Mouse (Mus musculus) kidney, embryonic 14.5 days (tissue): ENCODE measurements around the gene Arel1. TPM values are rescaled to one million over a fixed set of nuclear protein-coding genes. Genes with fewer than 3 reads are reported as not detected.
A peak's percentile ranks its signal among the peaks of the same experiment; 100 is the strongest.

Source experiments
- ATAC-seq: fragments of 200-750 bp; cut with Nextera tagmentation; 2 replicates; pipeline ENCODE4 v1.8.0; 2017; ENCODE audit warnings: moderate number of reproducible peaks, mild to moderate bottlenecking, moderate TSS enrichment, moderate library complexity; ENCODE audit not compliant: low FRiP score, low TSS enrichment
- H3K27ac ChIP-seq: fragments of 300-500 bp; sonication (generic); 2 replicates; pipeline ENCODE4 v1.5.1; 2014; ENCODE audit warnings: low read depth, mild to moderate bottlenecking, low read length, moderate library complexity, mixed read lengths
- H3K27me3 ChIP-seq: fragments of 300-500 bp; sonication (generic); 2 replicates; pipeline ENCODE4 v1.6.1; 2014; ENCODE audit warnings: mild to moderate bottlenecking, low read length; ENCODE audit not compliant: control insufficient read depth, insufficient read depth
- H3K36me3 ChIP-seq: fragments of 300-500 bp; sonication (generic); 2 replicates; pipeline ENCODE4 v1.6.1; 2014; ENCODE audit warnings: low read length, mixed read lengths; ENCODE audit not compliant: control insufficient read depth, insufficient read depth
- H3K4me1 ChIP-seq: fragments of 300-500 bp; sonication (generic); 2 replicates; pipeline ENCODE4 v1.6.1; 2014; ENCODE audit warnings: low read length, mixed read lengths; ENCODE audit not compliant: control insufficient read depth, insufficient read depth
- H3K4me2 ChIP-seq: fragments of 300-500 bp; sonication (generic); replicated peaks from 2 replicates; pipeline ENCODE4 v1.6.1; 2014; ENCODE audit warnings: low read depth, mild to moderate bottlenecking, low read length
- H3K4me3 ChIP-seq: fragments of 300-500 bp; sonication (generic); 2 replicates; pipeline ENCODE4 v1.5.1; 2014; ENCODE audit warnings: mild to moderate bottlenecking, low read length
- H3K9ac ChIP-seq: fragments of 300-500 bp; sonication (generic); 2 replicates; pipeline ENCODE4 v1.6.1; 2014; ENCODE audit warnings: low read depth, mild to moderate bottlenecking, low read length, moderate library complexity
- H3K9me3 ChIP-seq: fragments of 300-500 bp; sonication (generic); 2 replicates; pipeline ENCODE4 v1.6.1; 2016; ENCODE audit warnings: low read length; ENCODE audit not compliant: control insufficient read depth
- WGBS: fragments of 180-500 bp; shearing (Covaris S2); extraction: QIAGEN DNeasy Blood & Tissue Kit; methylation state at CpG from one replicate; pipeline ENCODE4 v1.1.7; 2014; 5-methylcytosine and 5-hydroxymethylcytosine counted together
- polyA plus RNA-seq: library from polyadenylated mRNA; unstranded; fragments of >200 nt; fragmentation: Nextera tagmentation; extraction: Ambion mirVana; gene quantifications from 2 replicates; pipeline ENCODE4 v1.2.1, GENCODE M21; 2014

Arel1 gene
- polyA plus RNA-seq, 1 experiment from 2014 or later: 15.7 TPM

DNA sequence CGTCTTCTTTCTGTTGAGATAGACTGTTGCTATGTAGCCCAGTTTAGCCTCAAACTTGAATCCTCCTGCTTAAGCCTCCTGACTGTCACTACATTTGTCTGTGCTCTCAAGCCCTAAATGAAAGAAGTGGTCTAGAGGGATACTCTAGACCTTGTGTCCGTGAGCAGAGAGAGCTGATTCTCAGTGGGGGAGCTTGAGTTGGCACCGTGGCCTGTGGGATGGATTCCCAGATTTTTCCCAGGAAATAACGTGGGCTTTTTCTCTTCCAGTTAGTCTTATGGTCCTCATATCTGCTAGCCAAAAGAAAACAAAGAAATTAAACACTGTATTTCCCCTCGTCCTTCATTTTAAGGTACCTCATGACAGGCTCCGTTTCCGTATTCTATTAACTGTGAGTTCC lies 70.4 kb downstream of the Arel1 start:
- no peak overlapping the region for H3K9ac ChIP-seq
- H3K27me3 ChIP-seq: no peaks in the 10 kb centered on the region
- H3K4me2 ChIP-seq: no peak overlapping the region
- H3K36me3 ChIP-seq: no peaks in the 10 kb centered on the region
- WGBS: 84% methylated on average over 7 of the region's 7 CpGs
- no peaks in the 10 kb centered on the region for H3K9me3 ChIP-seq
- H3K4me3 ChIP-seq: no peak overlapping the region
- ATAC-seq: no peak
- no peaks in the 10 kb centered on the region for H3K4me1 ChIP-seq
- H3K27ac ChIP-seq: no peak overlapping the region

DNA sequence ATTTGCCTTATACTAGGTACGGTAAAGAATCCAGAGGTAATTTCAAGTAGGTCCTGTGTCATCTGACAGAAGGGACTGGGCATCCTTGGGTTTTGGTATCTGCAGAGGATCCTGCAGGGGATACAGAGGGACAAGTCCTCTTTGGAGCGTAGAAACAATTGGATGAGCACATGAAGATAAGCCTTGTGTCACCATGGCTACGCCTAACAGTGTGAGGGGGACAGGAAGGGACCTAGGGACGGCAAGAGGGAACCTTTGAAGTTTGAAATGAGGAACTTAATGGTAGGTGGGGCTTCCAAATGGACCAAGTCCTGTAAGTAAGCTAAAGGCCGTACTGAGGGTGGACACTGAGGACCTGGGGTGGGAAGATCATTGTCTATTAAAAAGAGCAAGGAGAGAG lies 73.4 kb downstream of the Arel1 start:
- WGBS: 61% methylated on average over 5 of the region's 5 CpGs
- Histone ChIP-seq H3K9ac (no peak overlapping the region), H3K4me1 (no peaks in the 10 kb centered on the region), H3K4me3 (no peak overlapping the region), H3K4me2 (no peak overlapping the region), H3K27me3 (no peaks in the 10 kb centered on the region), H3K36me3 (no peaks in the 10 kb centered on the region), H3K27ac (no peak overlapping the region), H3K9me3 (no peaks in the 10 kb centered on the region)
- ATAC-seq: no peak

DNA sequence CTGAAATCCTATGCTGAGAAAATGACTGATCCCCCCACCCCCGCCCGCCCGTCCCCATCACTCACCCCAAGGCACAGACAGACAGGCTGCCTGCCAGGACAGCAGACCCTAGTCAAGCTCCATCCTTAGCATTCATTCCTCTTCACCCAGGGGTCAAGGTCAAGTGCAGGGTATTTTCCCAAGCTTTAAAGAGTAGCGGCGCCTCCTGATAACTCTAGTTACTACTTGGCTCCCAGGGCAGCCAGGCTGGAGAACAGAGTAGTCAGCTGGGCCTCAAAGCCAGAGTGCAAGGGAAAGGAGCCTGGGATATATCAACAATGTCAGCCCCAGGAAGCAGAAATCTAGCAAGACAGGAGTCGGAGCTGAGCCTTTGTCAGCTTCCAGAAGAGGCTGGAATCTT lies 74.5 kb downstream of the Arel1 start:
- no peaks in the 10 kb centered on the region for H3K9me3 ChIP-seq
- H3K36me3 ChIP-seq: no peaks in the 10 kb centered on the region
- H3K9ac ChIP-seq: no peak overlapping the region
- no peak overlapping the region for H3K27ac ChIP-seq
- no peak for ATAC-seq
- no peak overlapping the region for H3K4me3 ChIP-seq
- no peaks in the 10 kb centered on the region for H3K4me1 ChIP-seq
- no peaks in the 10 kb centered on the region for H3K27me3 ChIP-seq
- WGBS: 76% methylated on average over 6 of the region's 6 CpGs
- H3K4me2 ChIP-seq: no peak overlapping the region

DNA sequence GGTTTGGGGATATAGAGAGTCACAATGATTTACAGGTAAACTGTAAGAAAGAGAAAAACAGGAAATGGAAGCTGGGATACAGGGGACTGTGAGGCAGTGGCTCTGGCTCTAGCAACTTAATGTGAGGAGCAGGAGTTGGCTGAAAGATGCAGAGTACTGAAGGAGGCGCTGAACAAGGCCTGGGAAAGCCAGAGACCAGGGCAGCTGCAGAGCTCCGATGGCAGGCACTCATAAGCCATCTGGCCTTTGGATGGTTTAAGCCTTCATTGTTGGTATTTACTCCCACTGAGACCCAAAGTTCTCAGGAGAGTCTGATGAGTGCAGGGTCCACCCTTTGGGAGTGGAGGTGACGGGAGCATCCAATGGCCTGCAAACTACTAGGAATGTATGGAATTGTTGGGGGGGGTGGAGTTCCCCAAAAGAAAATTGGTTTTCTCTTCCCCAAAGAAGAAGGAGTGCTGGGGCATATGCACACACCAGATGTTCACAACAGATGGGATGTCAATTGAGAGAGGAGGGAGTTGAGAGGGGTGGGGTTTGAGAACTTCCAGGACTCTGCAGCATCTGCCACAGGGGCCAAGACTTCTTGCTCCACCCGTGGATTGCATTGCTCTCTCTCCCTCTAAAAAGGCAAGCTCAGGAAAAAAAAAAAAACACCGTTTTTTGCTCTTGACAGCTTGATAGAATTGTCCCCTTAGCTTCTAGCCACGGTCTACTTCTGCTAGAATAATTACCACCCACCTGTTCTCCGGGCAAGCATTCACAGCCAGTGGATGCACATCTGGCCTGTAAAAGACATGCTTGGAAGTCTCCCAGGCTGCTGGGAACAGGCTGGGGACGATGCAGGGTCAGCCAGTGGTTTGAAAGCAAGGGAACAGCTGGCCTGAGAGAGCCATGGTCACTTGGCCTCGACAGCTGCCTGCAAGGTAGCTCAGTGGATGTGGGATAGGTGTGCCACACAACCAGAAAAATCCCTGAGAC lies 76.8 kb downstream of the Arel1 start:
- Histone ChIP-seq H3K27me3 (no peaks in the 10 kb centered on the region), H3K36me3 (no peaks in the 10 kb centered on the region), H3K4me1 (no peaks in the 10 kb centered on the region), H3K4me3 (no peak overlapping the region), H3K9ac (no peak overlapping the region), H3K27ac (no peak overlapping the region), H3K4me2 (no peak overlapping the region), H3K9me3 (no peaks in the 10 kb centered on the region)
- 51% methylated on average over 9 of the region's 9 CpGs for WGBS
- no peak for ATAC-seq

DNA sequence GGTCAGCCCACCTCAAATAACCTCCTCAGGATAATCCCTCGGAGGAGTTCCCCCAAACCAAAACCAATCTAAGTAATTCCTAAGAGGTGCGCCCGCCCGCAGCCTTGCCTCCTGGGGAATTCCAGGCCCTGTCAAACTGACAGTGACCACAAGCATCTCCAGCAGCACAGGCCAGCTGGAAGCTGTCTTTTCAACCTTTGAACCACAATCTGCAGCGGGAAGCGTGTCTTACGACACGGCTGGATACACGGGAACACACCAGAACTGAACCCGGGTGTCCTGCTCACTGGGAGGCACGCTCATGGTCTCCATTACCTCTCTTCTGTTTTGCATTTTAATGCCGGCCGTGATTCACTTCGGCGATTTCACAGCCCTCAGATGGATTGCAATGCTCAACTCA lies 80.4 kb downstream of the Arel1 start:
- Histone ChIP-seq H3K9me3 (no peaks in the 10 kb centered on the region), H3K36me3 (no peaks in the 10 kb centered on the region), H3K9ac (no peak overlapping the region), H3K27ac (no peak overlapping the region), H3K4me3 (no peak overlapping the region), H3K4me1 (no peaks in the 10 kb centered on the region), H3K27me3 (no peaks in the 10 kb centered on the region), H3K4me2 (no peak overlapping the region)
- WGBS: 47% methylated on average over 15 of the region's 15 CpGs
- ATAC-seq: peak; percentile 49; the same call in 1 of the 2 replicates

DNA sequence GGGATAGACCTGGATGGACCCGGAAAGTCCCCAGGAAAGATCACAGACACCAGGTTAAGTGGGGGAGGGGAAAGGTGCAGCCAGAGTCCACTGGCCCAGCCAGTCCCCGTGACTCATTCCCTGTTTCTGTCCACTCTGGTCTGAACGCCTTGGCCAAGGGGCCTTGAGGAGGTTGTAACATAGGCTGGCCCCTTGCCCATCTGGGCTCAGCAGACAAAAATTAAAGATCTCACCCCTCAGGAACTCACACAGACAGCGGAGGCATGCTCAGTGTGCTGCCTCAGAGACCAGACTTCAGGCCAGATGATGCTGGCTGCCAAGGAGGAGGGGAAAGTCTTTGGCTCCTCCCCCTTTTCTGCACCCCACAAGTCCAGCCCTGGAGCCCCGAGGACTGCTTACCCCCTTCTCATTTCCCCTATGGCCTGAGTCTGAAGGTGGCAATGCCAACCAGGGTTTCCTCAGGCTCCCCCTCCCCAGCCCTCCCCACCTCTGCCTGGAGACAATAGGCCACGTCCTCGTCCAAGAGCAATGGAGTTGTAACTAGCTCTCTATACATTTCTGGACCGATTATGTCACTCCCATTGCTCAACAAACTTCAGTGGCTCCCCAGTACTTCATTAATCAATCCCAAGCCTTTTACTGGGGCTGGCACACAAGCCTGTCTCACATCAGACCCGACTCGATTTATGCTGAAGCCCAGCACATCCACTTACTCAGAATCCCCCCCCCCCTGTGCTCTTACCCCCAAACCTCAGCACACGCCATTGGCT lies 85.4 kb downstream of the Arel1 start:
- no peaks in the 10 kb centered on the region for H3K4me1 ChIP-seq
- H3K27ac ChIP-seq: no peak overlapping the region
- no peaks in the 10 kb centered on the region for H3K36me3 ChIP-seq
- ATAC-seq: no peak
- WGBS: 71% methylated on average over 11 of the region's 11 CpGs
- H3K9me3 ChIP-seq: no peaks in the 10 kb centered on the region
- H3K27me3 ChIP-seq: no peaks in the 10 kb centered on the region
- no peak overlapping the region for H3K4me2 ChIP-seq
- H3K9ac ChIP-seq: no peak overlapping the region
- H3K4me3 ChIP-seq: no peak overlapping the region

GRCm38 (mm10) chr12:84884423-84885076 lies 86.2 kb downstream of the Arel1 start:
- no peaks in the 10 kb centered on the region for H3K36me3 ChIP-seq
- no peaks in the 10 kb centered on the region for H3K27me3 ChIP-seq
- H3K9ac ChIP-seq: no peak overlapping the region
- H3K9me3 ChIP-seq: no peaks in the 10 kb centered on the region
- no peak for ATAC-seq
- WGBS: 86% methylated on average over 7 of the region's 7 CpGs
- H3K4me3 ChIP-seq: no peak overlapping the region
- H3K4me1 ChIP-seq: no peaks in the 10 kb centered on the region
- H3K27ac ChIP-seq: no peak overlapping the region
- no peak overlapping the region for H3K4me2 ChIP-seq

- WGBS: 74% methylated on average over 4 of the region's 4 CpGs
- H3K27me3 ChIP-seq: no peaks in the 10 kb centered on the region
- no peaks in the 10 kb centered on the region for H3K36me3 ChIP-seq
- ATAC-seq: no peak
- no peaks in the 10 kb centered on the region for H3K9me3 ChIP-seq
- H3K4me1 ChIP-seq: no peaks in the 10 kb centered on the region
- H3K4me3 ChIP-seq: no peak overlapping the region
- no peak overlapping the region for H3K9ac ChIP-seq
- no peak overlapping the region for H3K27ac ChIP-seq
- no peak overlapping the region for H3K4me2 ChIP-seq
Measured at GRCm38 (mm10) chr12:84882796-84883195, 87.9 kb downstream of the Arel1 start.
